Mouse (Mus musculus) myocyte (in vitro differentiated cells): ENCODE results near the gene Mgll.

Experiments
- CEBPB ChIP-seq: IDR thresholded peaks from 2 replicates; pipeline ENCODE4 v1.6.1; 2011; ENCODE audit warnings: mild to moderate bottlenecking, moderate library complexity; ENCODE audit not compliant: poor library complexity, insufficient read depth, severe bottlenecking
- MAX ChIP-seq: IDR thresholded peaks from one replicate; pipeline ENCODE4 v1.6.1; 2011; ENCODE audit warnings: low read depth, mild to moderate bottlenecking, control low read depth
- MYOG ChIP-seq, 3 experiments: IDR thresholded peaks; one replicate each; pipeline ENCODE4 v1.6.1; 2011; ENCODE audit warnings: control low read depth in 2 of 3, low read depth in 2 of 3, mild to moderate bottlenecking in 2 of 3; ENCODE audit not compliant: insufficient read length in 2 of 3, control insufficient read depth in 1 of 3, insufficient read depth in 1 of 3
- POLR2A ChIP-seq: IDR thresholded peaks from one replicate; pipeline ENCODE4 v1.6.1; 2011; ENCODE audit warnings: low read depth, mild to moderate bottlenecking, control low read depth, moderate library complexity; ENCODE audit not compliant: insufficient read length
- TCF12 ChIP-seq: IDR thresholded peaks from one replicate; pipeline ENCODE4 v1.6.1; 2011; ENCODE audit warnings: mild to moderate bottlenecking, control low read depth; ENCODE audit not compliant: poor library complexity, insufficient read depth, severe bottlenecking
- USF1 ChIP-seq: IDR thresholded peaks from one replicate; pipeline ENCODE4 v1.6.1; 2011; ENCODE audit warnings: low read depth, mild to moderate bottlenecking, control low read depth, moderate library complexity

DNA sequence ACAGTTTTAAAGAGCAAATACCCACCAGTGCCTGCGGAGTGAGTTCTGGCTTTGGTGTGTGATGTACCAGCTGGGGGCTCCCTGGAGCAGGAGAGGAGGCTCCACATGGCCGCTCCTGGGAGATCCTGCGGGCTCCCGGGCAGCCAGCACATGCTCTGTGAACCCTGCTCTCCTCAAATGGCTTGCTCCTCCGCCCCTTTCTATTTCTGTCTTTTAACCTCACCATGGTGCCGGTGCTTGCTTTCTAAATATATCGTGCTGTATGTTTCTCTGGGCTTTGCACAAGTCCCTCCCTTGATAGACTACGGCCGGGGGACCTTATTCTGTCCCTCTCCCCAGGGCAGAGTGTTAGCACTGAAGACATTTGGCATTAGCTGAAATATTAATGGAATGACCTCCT, 133.0 kb downstream of the Mgll start:
- TF ChIP-seq USF1 (no peak), POLR2A (no peak), CEBPB (no peak), TCF12 (no peak), MYOG (IDR thresholded peaks at IDR 0.05; ENCODE audit: control insufficient read depth in 1 of 3, insufficient read depth in 1 of 3, insufficient read length in 2 of 3, low read depth in 2 of 3) (peak in 1 of 3 experiments; percentile 41), MAX (no peak)
